Mouse (Mus musculus) thymus, adult 2 months (tissue): ENCODE measurements around the gene Dennd1a.

ENCODE experiments used
- CTCF ChIP-seq: fragments of 200-500 bp; IDR thresholded peaks from 2 replicates; pipeline ENCODE4 v1.5.1; 2012; ENCODE audit warnings: mild to moderate bottlenecking, control low read depth, low read length, moderate library complexity, borderline replicate concordance; ENCODE audit not compliant: control insufficient read depth, poor library complexity, insufficient read depth; ENCODE audit errors: extremely low read depth
- POLR2A ChIP-seq: fragments of 200-500 bp; IDR thresholded peaks from 2 replicates; pipeline ENCODE4 v1.6.1; 2012; ENCODE audit warnings: mild to moderate bottlenecking, low read length, control low read depth, moderate library complexity; ENCODE audit not compliant: control insufficient read depth, poor library complexity, insufficient read depth; ENCODE audit errors: extremely low read depth

DNA sequence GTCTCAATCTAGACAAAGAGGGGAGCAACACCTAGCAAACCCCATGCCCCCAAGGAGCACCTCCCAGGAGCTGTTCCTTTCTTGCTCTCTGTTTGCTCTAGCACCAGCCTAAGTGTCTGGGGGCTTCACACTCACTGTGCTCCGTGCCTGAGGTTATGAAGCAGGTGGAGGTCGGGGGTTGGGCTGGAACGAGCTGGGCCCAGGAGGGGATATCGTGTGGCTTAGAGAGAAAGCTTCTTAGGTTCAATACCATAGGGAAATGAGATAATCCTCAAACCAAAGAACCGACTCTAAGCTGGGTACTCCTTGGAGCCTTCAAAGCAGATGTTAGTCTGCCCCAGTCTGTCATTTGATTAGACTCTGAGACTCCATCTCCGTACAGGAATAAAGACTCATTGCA lies 261.6 kb downstream of the Dennd1a start:
- TF ChIP-seq CTCF: no peak
- no peak for TF ChIP-seq POLR2A
